Mouse (Mus musculus): ENCODE results near the gene Diexf. TPM values are rescaled to one million over a fixed set of nuclear protein-coding genes. Genes with fewer than 3 reads are reported as not detected.

Diexf gene
- polyA plus RNA-seq, 1 experiment = 25.4 TPM

GRCm38 (mm10) chr1:193159163-193159562 lies 29.1 kb upstream of the Diexf start:
- no peak overlapping the region for H3K27ac ChIP-seq (ENCODE audit: insufficient read depth, low read length)
- TF ChIP-seq CTCF (IDR thresholded peaks at IDR 0.05; ENCODE audit: borderline replicate concordance, insufficient read depth, low read length) = no peak
- TF ChIP-seq POLR2A (IDR thresholded peaks at IDR 0.05; ENCODE audit: low read depth, low read length) = no peak
- H3K4me3 ChIP-seq (ENCODE audit: insufficient read depth, low read length) = no peak overlapping the region
- H3K4me1 ChIP-seq (ENCODE audit: control insufficient read depth, insufficient read depth, low read length) = no peaks in the 10 kb centered on the region

- Histone ChIP-seq H3K27ac (ENCODE audit: insufficient read depth, low read length) (no peak overlapping the region), H3K4me3 (ENCODE audit: insufficient read depth, low read length) (no peak overlapping the region), H3K4me1 (ENCODE audit: control insufficient read depth, insufficient read depth, low read length) (no peaks in the 10 kb centered on the region)
- TF ChIP-seq CTCF (IDR thresholded peaks at IDR 0.05; ENCODE audit: borderline replicate concordance, insufficient read depth, low read length) (no peak), POLR2A (IDR thresholded peaks at IDR 0.05; ENCODE audit: low read depth, low read length) (no peak)
These were observed 27.0 kb upstream of the Diexf start for GRCm38 (mm10) chr1:193157111-193157492.

- Histone ChIP-seq H3K27ac (ENCODE audit: insufficient read depth, low read length) (no peak overlapping the region), H3K4me3 (ENCODE audit: insufficient read depth, low read length) (no peak overlapping the region), H3K4me1 (ENCODE audit: control insufficient read depth, insufficient read depth, low read length) (no peaks in the 10 kb centered on the region)
- TF ChIP-seq POLR2A (IDR thresholded peaks at IDR 0.05; ENCODE audit: low read depth, low read length) (no peak), CTCF (IDR thresholded peaks at IDR 0.05; ENCODE audit: borderline replicate concordance, insufficient read depth, low read length) (no peak)
These were observed 26.4 kb upstream of the Diexf start for GRCm38 (mm10) chr1:193156316-193157110.

- no peak overlapping the region for H3K27ac ChIP-seq (ENCODE audit: insufficient read depth, low read length)
- H3K4me3 ChIP-seq (ENCODE audit: insufficient read depth, low read length) = no peak overlapping the region
- TF ChIP-seq POLR2A (IDR thresholded peaks at IDR 0.05; ENCODE audit: low read depth, low read length) = no peak
- TF ChIP-seq CTCF (IDR thresholded peaks at IDR 0.05; ENCODE audit: borderline replicate concordance, insufficient read depth, low read length) = no peak
- 0 out of 2 replicates have a peak, but pooled peaks cover 3% of the 10 kb centered on the region for H3K4me1 ChIP-seq (ENCODE audit: control insufficient read depth, insufficient read depth, low read length)
These were observed 23.5 kb upstream of the Diexf start for GRCm38 (mm10) chr1:193153561-193153960.

- 0 out of 2 replicates have a peak, but pooled peaks cover 3% of the 10 kb centered on the region for H3K4me1 ChIP-seq (ENCODE audit: control insufficient read depth, insufficient read depth, low read length)
- TF ChIP-seq POLR2A (IDR thresholded peaks at IDR 0.05; ENCODE audit: low read depth, low read length) (no peak), CTCF (IDR thresholded peaks at IDR 0.05; ENCODE audit: borderline replicate concordance, insufficient read depth, low read length) (no peak)
- no peak within 1 kb of the TSS for H3K4me3 ChIP-seq (ENCODE audit: insufficient read depth, low read length)
- H3K27ac ChIP-seq (ENCODE audit: insufficient read depth, low read length) = no peak within 1 kb of the TSS
These were observed 22.8 kb upstream of the Diexf start, which contains the start of gene Irf6 for GRCm38 (mm10) chr1:193152872-193153271. TSS of gene Irf6 (plus strand) at chr1:193153111.

GRCm38 (mm10) chr1:193151134-193151533 lies 21.1 kb upstream of the Diexf start:
- Histone ChIP-seq H3K4me3 (ENCODE audit: insufficient read depth, low read length) (no peak overlapping the region), H3K27ac (ENCODE audit: insufficient read depth, low read length) (no peak overlapping the region), H3K4me1 (ENCODE audit: control insufficient read depth, insufficient read depth, low read length) (0 out of 2 replicates have a peak, but pooled peaks cover 3% of the 10 kb centered on the region)
- TF ChIP-seq CTCF (IDR thresholded peaks at IDR 0.05; ENCODE audit: borderline replicate concordance, insufficient read depth, low read length) (no peak), POLR2A (IDR thresholded peaks at IDR 0.05; ENCODE audit: low read depth, low read length) (no peak)

GRCm38 (mm10) chr1:193149231-193149630 lies 19.2 kb upstream of the Diexf start:
- TF ChIP-seq POLR2A (IDR thresholded peaks at IDR 0.05; ENCODE audit: low read depth, low read length) (no peak), CTCF (IDR thresholded peaks at IDR 0.05; ENCODE audit: borderline replicate concordance, insufficient read depth, low read length) (no peak)
- no peak overlapping the region for H3K4me3 ChIP-seq (ENCODE audit: insufficient read depth, low read length)
- H3K27ac ChIP-seq (ENCODE audit: insufficient read depth, low read length) = no peak overlapping the region
- H3K4me1 ChIP-seq (ENCODE audit: control insufficient read depth, insufficient read depth, low read length) = 0 out of 2 replicates have a peak, but pooled peaks cover 3% of the 10 kb centered on the region

GRCm38 (mm10) chr1:193146416-193146815 lies 16.3 kb upstream of the Diexf start:
- no peak for TF ChIP-seq POLR2A (IDR thresholded peaks at IDR 0.05; ENCODE audit: low read depth, low read length)
- TF ChIP-seq CTCF (IDR thresholded peaks at IDR 0.05; ENCODE audit: borderline replicate concordance, insufficient read depth, low read length) = no peak
- Histone ChIP-seq H3K27ac (ENCODE audit: insufficient read depth, low read length) (no peak overlapping the region), H3K4me3 (ENCODE audit: insufficient read depth, low read length) (no peak overlapping the region), H3K4me1 (ENCODE audit: control insufficient read depth, insufficient read depth, low read length) (0 out of 2 replicates have a peak, but pooled peaks cover 3% of the 10 kb centered on the region)

GRCm38 (mm10) chr1:193145101-193145500 lies 15.0 kb upstream of the Diexf start:
- Histone ChIP-seq H3K27ac (ENCODE audit: insufficient read depth, low read length) (no peak overlapping the region), H3K4me3 (ENCODE audit: insufficient read depth, low read length) (no peak overlapping the region), H3K4me1 (ENCODE audit: control insufficient read depth, insufficient read depth, low read length) (no peaks in the 10 kb centered on the region)
- no peak for TF ChIP-seq CTCF (IDR thresholded peaks at IDR 0.05; ENCODE audit: borderline replicate concordance, insufficient read depth, low read length)

- no peaks in the 10 kb centered on the region for H3K4me1 ChIP-seq (ENCODE audit: control insufficient read depth, insufficient read depth, low read length)
These were observed 14.4 kb upstream of the Diexf start for GRCm38 (mm10) chr1:193144516-193144915.

More at GRCm38 (mm10) chr1:193144516-193144915, 14.4 kb upstream of the Diexf start:
- Histone ChIP-seq H3K4me3 (ENCODE audit: insufficient read depth, low read length) (no peak overlapping the region), H3K27ac (ENCODE audit: insufficient read depth, low read length) (no peak overlapping the region)
- TF ChIP-seq POLR2A (IDR thresholded peaks at IDR 0.05; ENCODE audit: low read depth, low read length) (no peak), CTCF (IDR thresholded peaks at IDR 0.05; ENCODE audit: borderline replicate concordance, insufficient read depth, low read length) (no peak)

Data from embryonic fibroblast, embryonic 13.5 days (primary cell).